Comparison of ENCODE assay signal across 9 mouse cellular contexts in genomic region chr2:29493396-29494031, GRCm38 (mm10).
DNase-seq lines count a peak whose midpoint lies in the region; ATAC-seq lines count a peak whose summit lies in the region.
"Had no signal": no experiment of that assay in that cellular context is flagged by ENCODE, and none has a peak within 500 bp of the region (broad histone marks: within the 10 kb centered on the region; RNA-seq: fewer than 3 reads in every experiment).

No protein-coding gene starts in this region.

- H3K4me1 ChIP-seq in forebrain, embryonic 15.5 days, result peaks cover 53% of the 10 kb centered on the region
- peaks cover 49% of the 10 kb centered on the region for H3K4me1 ChIP-seq in hindbrain, embryonic 15.5 days (replicated peaks)
- peaks cover 36% of the 10 kb centered on the region for H3K4me1 ChIP-seq in neural tube, embryonic 12.5 days

- no peaks in the 10 kb centered on the region for H3K9me3 ChIP-seq in forebrain, embryonic 15.5 days
- H3K9me3 ChIP-seq in hindbrain, embryonic 15.5 days, result no peaks in the 10 kb centered on the region
- no peaks in the 10 kb centered on the region for H3K9me3 ChIP-seq in neural tube, embryonic 12.5 days

- H3K4me3 ChIP-seq in forebrain, embryonic 15.5 days, result no peak overlapping the region
- no peak overlapping the region for H3K4me3 ChIP-seq in hindbrain, embryonic 15.5 days
- H3K4me3 ChIP-seq in neural tube, embryonic 12.5 days, result no peak overlapping the region

- no peaks in the 10 kb centered on the region for H3K36me3 ChIP-seq in forebrain, embryonic 15.5 days
- H3K36me3 ChIP-seq in hindbrain, embryonic 15.5 days, result no peaks in the 10 kb centered on the region
- H3K36me3 ChIP-seq in neural tube, embryonic 12.5 days, result no peaks in the 10 kb centered on the region

- no peaks in the 10 kb centered on the region for H3K27me3 ChIP-seq in forebrain, embryonic 15.5 days
- no peaks in the 10 kb centered on the region for H3K27me3 ChIP-seq in hindbrain, embryonic 15.5 days
- H3K27me3 ChIP-seq in neural tube, embryonic 12.5 days (replicated peaks), result no peaks in the 10 kb centered on the region

- DNase-seq in left cerebral cortex, postnatal 4 days, result peak; percentile 76
- DNase-seq in left cerebral cortex, adult 9 months (ENCODE audit: low spot score in 2 of 2), result no peak
- no peak for DNase-seq in lung, postnatal 36 days
- DNase-seq in thymus, adult 18-20 months, result no peak

- no peak overlapping the region for H3K4me2 ChIP-seq in forebrain, embryonic 15.5 days (replicated peaks)
- H3K4me2 ChIP-seq in hindbrain, embryonic 15.5 days, result peak overlapping the region; percentile 2; the same call in 1 of the 2 replicates
- H3K4me2 ChIP-seq in neural tube, embryonic 12.5 days (replicated peaks), result no peak overlapping the region

- H3K9ac ChIP-seq in forebrain, embryonic 15.5 days (replicated peaks), result 0 out of 2 replicates have a peak overlapping the region, but pooled peaks have one; percentile 13
- peak overlapping the region; percentile 24 for H3K9ac ChIP-seq in hindbrain, embryonic 15.5 days
- H3K9ac ChIP-seq in neural tube, embryonic 12.5 days, result no peak overlapping the region
- H3K9ac ChIP-seq: liver, embryonic 14.5 days had no signal

- WGBS in forebrain, embryonic 15.5 days, result 13% methylated on average over 9 of the region's 9 CpGs
- 22% methylated on average over 9 of the region's 9 CpGs for WGBS in hindbrain, embryonic 15.5 days
- WGBS in neural tube, embryonic 12.5 days, result 28% methylated on average over 9 of the region's 9 CpGs

- H3K27ac ChIP-seq in forebrain, embryonic 15.5 days (replicated peaks), result peak overlapping the region; percentile 63
- peak overlapping the region; percentile 58 for H3K27ac ChIP-seq in hindbrain, embryonic 15.5 days (replicated peaks)
- H3K27ac ChIP-seq in neural tube, embryonic 12.5 days, result no peak overlapping the region
- H3K27ac ChIP-seq: liver, embryonic 14.5 days had no signal

- intact Hi-C loops in left cerebral cortex, postnatal 4 days (cut with DNase I), result no loop called here

- peak; percentile 53; the same call in 1 of the 2 replicates for ATAC-seq in forebrain, embryonic 15.5 days (replicated peaks)
- peak; percentile 53 for ATAC-seq in hindbrain, embryonic 15.5 days (ENCODE audit: low FRiP score, low read depth)
- peak; percentile 37 for ATAC-seq in neural tube, embryonic 12.5 days (ENCODE audit: low FRiP score, low read depth)
- no peak for ATAC-seq in monocyte, adult 5-6 weeks (replicated peaks; ENCODE audit: insufficient number of reproducible peaks, low FRiP score, low TSS enrichment, poor library complexity, severe bottlenecking)
